In genomic region chr5:31589711-31590319, GRCm38 (mm10) we compare ENCODE assay signal across 12 mouse cellular contexts. TPM values are rescaled to one million over a fixed set of nuclear protein-coding genes. Genes with fewer than 3 reads are reported as not detected.
DNase-seq lines count a peak whose midpoint lies in the region; ATAC-seq lines count a peak whose summit lies in the region.
"Had no signal": no experiment of that assay in that cellular context is flagged by ENCODE, and none has a peak within 500 bp of the region (broad histone marks: within the 10 kb centered on the region; RNA-seq: fewer than 3 reads in every experiment).

No protein-coding gene starts in this region.

- 71% methylated on average over 14 of the region's 14 CpGs for WGBS in forebrain, embryonic 11.5 days
- 70% methylated on average over 14 of the region's 14 CpGs for WGBS in forebrain, embryonic 12.5 days
- WGBS in neural tube, embryonic 14.5 days: 57% methylated on average over 14 of the region's 14 CpGs

- H3K9ac ChIP-seq in forebrain, embryonic 11.5 days (ENCODE audit: low read length): no peak overlapping the region
- H3K9ac ChIP-seq in forebrain, embryonic 12.5 days: no peak overlapping the region
- no peak overlapping the region for H3K9ac ChIP-seq in neural tube, embryonic 14.5 days (replicated peaks; ENCODE audit: low read depth, low read length)
- H3K9ac ChIP-seq: liver, embryonic 13.5 days had no signal

- DNase-seq in forebrain, embryonic 11.5 days (ENCODE audit: low spot score): peak; percentile 49
- DNase-seq in kidney, postnatal 10 days: peak; percentile 50
- no peak for DNase-seq in kidney, adult 18-20 months
- peak; percentile 55 for DNase-seq in embryo, embryonic 11 days
- no peak for DNase-seq in thymus, postnatal 10 days (ENCODE audit: low spot score in 2 of 2)
- no peak for DNase-seq in layer of hippocampus, adult 9-10 months (ENCODE audit: low spot score)
- DNase-seq: cerebellum, adult 18-20 months; liver, embryonic 13.5 days; thymus, postnatal 4 days had no signal

- no peaks in the 10 kb centered on the region for H3K4me1 ChIP-seq in forebrain, embryonic 11.5 days (replicated peaks; ENCODE audit: control insufficient read depth, insufficient read depth, low read length)
- H3K4me1 ChIP-seq in forebrain, embryonic 12.5 days: peaks cover 2% of the 10 kb centered on the region; the same call in 1 of the 2 replicates
- no peaks in the 10 kb centered on the region for H3K4me1 ChIP-seq in neural tube, embryonic 14.5 days (ENCODE audit: control insufficient read depth, insufficient read depth, low read length)
- H3K4me1 ChIP-seq: liver, embryonic 13.5 days had no signal

- H3K4me2 ChIP-seq in forebrain, embryonic 11.5 days (ENCODE audit: low read depth, low read length, severe bottlenecking): no peak overlapping the region
- no peak overlapping the region for H3K4me2 ChIP-seq in forebrain, embryonic 12.5 days
- no peak overlapping the region for H3K4me2 ChIP-seq in neural tube, embryonic 14.5 days (ENCODE audit: low read depth, low read length)
- H3K4me2 ChIP-seq: liver, embryonic 13.5 days had no signal

- no peak overlapping the region for H3K27ac ChIP-seq in forebrain, embryonic 11.5 days (ENCODE audit: low read depth, low read length)
- no peak overlapping the region for H3K27ac ChIP-seq in forebrain, embryonic 12.5 days
- H3K27ac ChIP-seq in neural tube, embryonic 14.5 days (ENCODE audit: low read depth, low read length): no peak overlapping the region
- H3K27ac ChIP-seq: liver, embryonic 13.5 days; macrophage had no signal

- no peak overlapping the region for H3K4me3 ChIP-seq in forebrain, embryonic 11.5 days (ENCODE audit: low read depth, low read length)
- no peak overlapping the region for H3K4me3 ChIP-seq in forebrain, embryonic 12.5 days (replicated peaks)
- no peak overlapping the region for H3K4me3 ChIP-seq in neural tube, embryonic 14.5 days (ENCODE audit: low read depth, low read length)
- H3K4me3 ChIP-seq: liver, embryonic 13.5 days had no signal

- H3K27me3 ChIP-seq in forebrain, embryonic 11.5 days (ENCODE audit: control insufficient read depth, insufficient read depth, low read length): no peaks in the 10 kb centered on the region
- H3K27me3 ChIP-seq in forebrain, embryonic 12.5 days: no peaks in the 10 kb centered on the region
- H3K27me3 ChIP-seq in neural tube, embryonic 14.5 days (ENCODE audit: control insufficient read depth, insufficient read depth, low read length): no peaks in the 10 kb centered on the region
- H3K27me3 ChIP-seq: liver, embryonic 13.5 days had no signal

- H3K9me3 ChIP-seq in forebrain, embryonic 11.5 days (ENCODE audit: control insufficient read depth, low read length): no peaks in the 10 kb centered on the region
- no peaks in the 10 kb centered on the region for H3K9me3 ChIP-seq in forebrain, embryonic 12.5 days
- H3K9me3 ChIP-seq in neural tube, embryonic 14.5 days (ENCODE audit: control insufficient read depth, low read length): no peaks in the 10 kb centered on the region

- no peak for ATAC-seq in forebrain, embryonic 11.5 days (replicated peaks; ENCODE audit: low FRiP score)
- no peak for ATAC-seq in forebrain, embryonic 12.5 days (ENCODE audit: low FRiP score)
- 0 out of 2 replicates have a peak, but pooled peaks have one; percentile 54 for ATAC-seq in neural tube, embryonic 14.5 days (ENCODE audit: low read depth)

- no peaks in the 10 kb centered on the region for H3K36me3 ChIP-seq in forebrain, embryonic 11.5 days (ENCODE audit: control insufficient read depth, insufficient read depth, low read length)
- no peaks in the 10 kb centered on the region for H3K36me3 ChIP-seq in forebrain, embryonic 12.5 days (replicated peaks)
- no peaks in the 10 kb centered on the region for H3K36me3 ChIP-seq in neural tube, embryonic 14.5 days (ENCODE audit: control insufficient read depth, insufficient read depth, low read length)
- H3K36me3 ChIP-seq: liver, embryonic 13.5 days had no signal

RNA-seq across cellular contexts. Expression of gene Mrpl33, which starts 6.9 kb away (rescaled TPM):
- 201 and 224 TPM in 2 replicates for polyA plus RNA-seq in forebrain, embryonic 11.5 days (2014; fragmentation: Nextera tagmentation; extraction: Ambion mirVana)
- 217 and 231 TPM in 2 replicates for polyA plus RNA-seq in forebrain, embryonic 12.5 days (2016; fragmentation: Nextera tagmentation; extraction: Ambion mirVana)
- polyA plus RNA-seq in neural tube, embryonic 14.5 days (2014; fragmentation: Nextera tagmentation; extraction: Ambion mirVana): 189 and 200 TPM in 2 replicates

Comparison
In these comparisons a context has a peak if more than half of its experiments do, and no peak if none do; other contexts are left out.
1. DNase-seq: peak in forebrain, embryonic 11.5 days (single experiment), kidney, postnatal 10 days (single experiment) and embryo, embryonic 11 days (single experiment); none in kidney, adult 18-20 months (single experiment), thymus, postnatal 10 days (0 of 2) and layer of hippocampus, adult 9-10 months (single experiment).